Mouse (Mus musculus): ENCODE measurements around the gene Gjb3.

DNA sequence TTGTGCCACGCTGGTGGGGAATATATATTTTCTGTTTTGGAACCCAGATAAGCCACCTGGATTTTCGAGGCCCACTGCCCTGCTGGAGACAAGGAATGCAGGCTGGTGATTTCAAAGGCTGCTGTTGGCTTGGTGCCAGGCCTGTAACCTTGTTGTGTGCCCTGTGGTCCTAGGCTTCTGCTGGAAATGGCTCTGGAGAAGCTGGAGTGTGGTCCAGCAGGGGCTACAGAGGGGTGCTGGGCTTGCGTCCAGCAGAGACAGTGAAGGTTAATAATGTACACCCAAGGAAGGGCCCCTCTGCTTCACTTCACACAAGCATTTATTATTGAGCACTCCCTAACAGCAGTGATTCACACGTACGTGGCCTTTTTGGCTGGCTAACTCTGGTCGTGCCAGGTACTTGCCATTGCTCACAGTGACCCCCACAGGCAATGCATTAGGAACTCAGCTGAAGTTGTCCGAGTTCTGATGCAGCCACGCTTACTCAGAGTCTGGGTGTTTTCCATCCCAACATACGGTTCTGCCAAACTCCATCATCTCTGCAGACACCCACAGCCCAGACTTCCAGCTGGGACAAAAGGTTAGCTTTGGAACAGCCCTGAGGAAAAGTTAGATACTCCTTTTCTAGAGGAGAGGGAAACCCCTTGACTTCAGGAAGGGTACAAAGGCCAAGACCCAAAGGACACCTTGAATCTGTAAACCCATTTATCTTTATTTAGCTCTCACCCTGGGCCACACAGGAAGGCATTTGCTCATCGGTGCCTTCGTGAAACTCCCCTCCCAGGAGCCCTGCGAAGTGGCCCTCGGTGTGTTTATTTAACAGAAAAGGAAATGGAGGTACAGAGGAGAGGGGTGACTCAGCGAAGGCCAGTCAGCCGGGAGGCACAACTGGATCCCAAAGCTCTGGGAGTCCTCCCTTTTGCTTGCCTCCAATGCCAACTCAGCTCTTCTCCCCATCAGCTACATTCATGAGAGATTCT is 24.2 kb upstream of the Gjb3 start:
- TF ChIP-seq POLR2A (IDR thresholded peaks at IDR 0.05; ENCODE audit: borderline replicate concordance, extremely low read depth, insufficient read depth, insufficient read length, poor library complexity, severe bottlenecking) = no peak
- TF ChIP-seq CTCF (IDR thresholded peaks at IDR 0.05; ENCODE audit: borderline replicate concordance, extremely low read depth, insufficient read depth, insufficient read length) = no peak

Data from brain, embryonic 14.5 days (tissue).